ENCODE assay signal across 8 mouse cellular contexts in genomic region chr5:121704512-121705248, GRCm38 (mm10). TPM values are rescaled to one million over a fixed set of nuclear protein-coding genes. Genes with fewer than 3 reads are reported as not detected.
DNase-seq lines count a peak whose midpoint lies in the region; ATAC-seq and TF ChIP-seq lines count a peak whose summit lies in the region.

No protein-coding gene starts in this region.

- DNase-seq in lung, embryonic 14.5 days, result peak; percentile 18
- no peak for DNase-seq in lung, postnatal 4 days
- DNase-seq in kidney, postnatal 36 days, result peak; percentile 54 to 58
- no peak for DNase-seq in urinary bladder, adult 2 months (ENCODE audit: low spot score)
- no peak for DNase-seq in cerebellum, postnatal 4 days (ENCODE audit: low spot score in 2 of 2)
- no peak for DNase-seq in gastrocnemius, postnatal 25 days

- H3K36me3 ChIP-seq in lung, embryonic 14.5 days (ENCODE audit: insufficient read depth), result no peaks in the 10 kb centered on the region
- H3K36me3 ChIP-seq in embryonic facial prominence, embryonic 15.5 days, result no peaks in the 10 kb centered on the region
- no peaks in the 10 kb centered on the region for H3K36me3 ChIP-seq in neural tube, embryonic 15.5 days

- H3K4me1 ChIP-seq in lung, embryonic 14.5 days (ENCODE audit: insufficient read depth), result no peaks in the 10 kb centered on the region
- peaks cover 8% of the 10 kb centered on the region; the same call in 1 of the 2 replicates for H3K4me1 ChIP-seq in embryonic facial prominence, embryonic 15.5 days
- peaks cover 8% of the 10 kb centered on the region for H3K4me1 ChIP-seq in neural tube, embryonic 15.5 days

- 7% methylated on average over 20 of the region's 20 CpGs for WGBS in lung, embryonic 14.5 days
- WGBS in embryonic facial prominence, embryonic 15.5 days, result 7% methylated on average over 20 of the region's 20 CpGs
- WGBS in neural tube, embryonic 15.5 days, result 7% methylated on average over 20 of the region's 20 CpGs

- H3K4me3 ChIP-seq in lung, embryonic 14.5 days (ENCODE audit: low read depth, low read length), result peak overlapping the region; percentile 19; the same call in 1 of the 2 replicates
- H3K4me3 ChIP-seq in embryonic facial prominence, embryonic 15.5 days (replicated peaks), result peak overlapping the region; percentile 28
- peak overlapping the region; percentile 21 for H3K4me3 ChIP-seq in neural tube, embryonic 15.5 days (replicated peaks)

- peak overlapping the region; percentile 58 for H3K4me2 ChIP-seq in lung, embryonic 14.5 days
- peak overlapping the region; percentile 49 for H3K4me2 ChIP-seq in embryonic facial prominence, embryonic 15.5 days (replicated peaks)
- peak overlapping the region; percentile 53 for H3K4me2 ChIP-seq in neural tube, embryonic 15.5 days

- H3K27me3 ChIP-seq in lung, embryonic 14.5 days (ENCODE audit: insufficient read depth, low read length), result no peaks in the 10 kb centered on the region
- no peaks in the 10 kb centered on the region for H3K27me3 ChIP-seq in embryonic facial prominence, embryonic 15.5 days
- H3K27me3 ChIP-seq in neural tube, embryonic 15.5 days (replicated peaks), result no peaks in the 10 kb centered on the region

- H3K9ac ChIP-seq in lung, embryonic 14.5 days, result peak overlapping the region; percentile 22; the same call in 1 of the 2 replicates
- H3K9ac ChIP-seq in embryonic facial prominence, embryonic 15.5 days, result no peak overlapping the region
- no peak overlapping the region for H3K9ac ChIP-seq in neural tube, embryonic 15.5 days (replicated peaks)

- H3K9me3 ChIP-seq in lung, embryonic 14.5 days (ENCODE audit: low read depth, low read length), result no peaks in the 10 kb centered on the region
- no peaks in the 10 kb centered on the region for H3K9me3 ChIP-seq in embryonic facial prominence, embryonic 15.5 days (replicated peaks)
- H3K9me3 ChIP-seq in neural tube, embryonic 15.5 days (replicated peaks), result no peaks in the 10 kb centered on the region

- no peak for TF ChIP-seq CTCF in lung, embryonic 14.5 days (IDR thresholded peaks at IDR 0.05; ENCODE audit: low read depth)

- H3K27ac ChIP-seq in lung, embryonic 14.5 days (ENCODE audit: low read depth), result no peak overlapping the region
- H3K27ac ChIP-seq in embryonic facial prominence, embryonic 15.5 days (replicated peaks), result no peak overlapping the region
- H3K27ac ChIP-seq in neural tube, embryonic 15.5 days (replicated peaks), result no peak overlapping the region

- no peak for ATAC-seq in lung, embryonic 14.5 days (ENCODE audit: insufficient read depth)
- ATAC-seq in embryonic facial prominence, embryonic 15.5 days (ENCODE audit: insufficient number of reproducible peaks, low FRiP score, low TSS enrichment, low read depth), result no peak
- ATAC-seq in neural tube, embryonic 15.5 days (ENCODE audit: low FRiP score), result no peak

RNA-seq across cellular contexts. Expression of gene Atxn2, which starts 6.5 kb away (rescaled TPM):
- 79.2 and 83.9 TPM in 2 replicates for polyA plus RNA-seq in lung, embryonic 14.5 days (2014; fragmentation: Nextera tagmentation; extraction: Ambion mirVana)
- polyA plus RNA-seq in embryonic facial prominence, embryonic 15.5 days (2015; fragmentation: Nextera tagmentation; extraction: Ambion mirVana), result 60.5 and 65.2 TPM in 2 replicates
- 70.2 and 100 TPM in 2 replicates for polyA plus RNA-seq in neural tube, embryonic 15.5 days (2015; fragmentation: Nextera tagmentation; extraction: Ambion mirVana)
- 60.6 and 85.3 TPM in 2 replicates for polyA plus RNA-seq in urinary bladder, adult 2 months (2012; rRNA removed)
- total RNA-seq in gastrocnemius, postnatal 25 days (2021), result 10 to 100 TPM; 94.1 to 97.6 TPM

RNA-seq across cellular contexts. Expression of gene Brap, which starts 44.3 kb away (rescaled TPM):
- 39.1 and 40.9 TPM in 2 replicates for polyA plus RNA-seq in lung, embryonic 14.5 days (2014; fragmentation: Nextera tagmentation; extraction: Ambion mirVana)
- polyA plus RNA-seq in embryonic facial prominence, embryonic 15.5 days (2015; fragmentation: Nextera tagmentation; extraction: Ambion mirVana), result 47.4 and 50.2 TPM in 2 replicates
- 38.9 and 42.1 TPM in 2 replicates for polyA plus RNA-seq in neural tube, embryonic 15.5 days (2015; fragmentation: Nextera tagmentation; extraction: Ambion mirVana)
- 34.7 and 37.1 TPM in 2 replicates for polyA plus RNA-seq in urinary bladder, adult 2 months (2012; rRNA removed)
- total RNA-seq in gastrocnemius, postnatal 25 days (2021), result 10 to 100 TPM; 27.3 to 30.2 TPM

RNA-seq across cellular contexts. Expression of gene Acad10, which starts 44.4 kb away (rescaled TPM):
- polyA plus RNA-seq in lung, embryonic 14.5 days (2014; fragmentation: Nextera tagmentation; extraction: Ambion mirVana), result 1.5 and 3.0 TPM in 2 replicates
- polyA plus RNA-seq in embryonic facial prominence, embryonic 15.5 days (2015; fragmentation: Nextera tagmentation; extraction: Ambion mirVana), result 2.8 and 3.4 TPM in 2 replicates
- 0.91 and 1.8 TPM in 2 replicates for polyA plus RNA-seq in neural tube, embryonic 15.5 days (2015; fragmentation: Nextera tagmentation; extraction: Ambion mirVana)
- polyA plus RNA-seq in urinary bladder, adult 2 months (2012; rRNA removed), result 9.6 and 10.3 TPM in 2 replicates
- total RNA-seq in gastrocnemius, postnatal 25 days (2021), result 1 to 10 TPM; 7.3 to 9.3 TPM

Comparison
In these comparisons a context has a peak if more than half of its experiments do, and no peak if none do; other contexts are left out.
1. DNase-seq: peak in lung, embryonic 14.5 days (single experiment) and kidney, postnatal 36 days (2 of 2); none in lung, postnatal 4 days (0 of 2), urinary bladder, adult 2 months (single experiment), cerebellum, postnatal 4 days (0 of 2) and gastrocnemius, postnatal 25 days (single experiment).
2. Peak in every context shown above with its lines, with median percentiles within 50 percentile points of each other: H3K4me2 ChIP-seq and H3K4me3 ChIP-seq.